Mouse (Mus musculus): ENCODE measurements around the gene Spire2. TPM values are rescaled to one million over a fixed set of nuclear protein-coding genes. Genes with fewer than 3 reads are reported as not detected.

Spire2 gene
- polyA plus RNA-seq, 1 experiment from 2014 or later = 3.4 TPM

- Histone ChIP-seq H3K4me1 (no peaks in the 10 kb centered on the region), H3K9me3 (replicated peaks) (no peaks in the 10 kb centered on the region), H3K4me3 (replicated peaks) (no peak overlapping the region), H3K9ac (no peak overlapping the region), H3K4me2 (replicated peaks) (no peak overlapping the region), H3K27me3 (no peaks in the 10 kb centered on the region), H3K27ac (replicated peaks) (no peak overlapping the region), H3K36me3 (peaks cover 93% of the 10 kb centered on the region)
- WGBS = 65% methylated on average over 9 of the region's 9 CpGs
- ATAC-seq (ENCODE audit: insufficient number of reproducible peaks, low FRiP score, low TSS enrichment, low read depth) = no peak
These were observed 52.5 kb downstream of the Spire2 start for GRCm38 (mm10) chr8:123384883-123385540.

GRCm38 (mm10) chr8:123387041-123387440, 54.5 kb downstream of the Spire2 start:
- no peak overlapping the region for H3K27ac ChIP-seq (replicated peaks)
- no peaks in the 10 kb centered on the region for H3K9me3 ChIP-seq (replicated peaks)
- 79% methylated on average over 3 of the region's 3 CpGs for WGBS
- ATAC-seq (ENCODE audit: insufficient number of reproducible peaks, low FRiP score, low TSS enrichment, low read depth) = no peak
- H3K36me3 ChIP-seq = peaks cover 97% of the 10 kb centered on the region
- H3K27me3 ChIP-seq = no peaks in the 10 kb centered on the region
- H3K4me1 ChIP-seq = no peaks in the 10 kb centered on the region
- no peak overlapping the region for H3K4me2 ChIP-seq (replicated peaks)
- H3K4me3 ChIP-seq (replicated peaks) = no peak overlapping the region
- H3K9ac ChIP-seq = no peak overlapping the region

- Histone ChIP-seq H3K4me3 (replicated peaks) (no peak overlapping the region), H3K27me3 (no peaks in the 10 kb centered on the region), H3K27ac (replicated peaks) (no peak overlapping the region), H3K9ac (no peak overlapping the region), H3K36me3 (peaks cover 97% of the 10 kb centered on the region), H3K4me2 (replicated peaks) (no peak overlapping the region), H3K9me3 (replicated peaks) (no peaks in the 10 kb centered on the region), H3K4me1 (no peaks in the 10 kb centered on the region)
- ATAC-seq (ENCODE audit: insufficient number of reproducible peaks, low FRiP score, low TSS enrichment, low read depth) = no peak
- WGBS = 89% methylated on average over 8 of the region's 8 CpGs
These were observed 55.3 kb downstream of the Spire2 start for GRCm38 (mm10) chr8:123387801-123388200.

GRCm38 (mm10) chr8:123389026-123389425, 56.5 kb downstream of the Spire2 start:
- Histone ChIP-seq H3K9ac (no peak overlapping the region), H3K27me3 (no peaks in the 10 kb centered on the region), H3K9me3 (replicated peaks) (no peaks in the 10 kb centered on the region), H3K36me3 (peaks cover 97% of the 10 kb centered on the region), H3K4me1 (no peaks in the 10 kb centered on the region), H3K27ac (replicated peaks) (no peak overlapping the region), H3K4me3 (replicated peaks) (no peak overlapping the region), H3K4me2 (replicated peaks) (no peak overlapping the region)
- 93% methylated on average over 7 of the region's 7 CpGs for WGBS
- ATAC-seq (ENCODE audit: insufficient number of reproducible peaks, low FRiP score, low TSS enrichment, low read depth) = no peak

- no peaks in the 10 kb centered on the region for H3K4me1 ChIP-seq
- H3K27ac ChIP-seq (replicated peaks) = no peak overlapping the region
- peaks cover 97% of the 10 kb centered on the region for H3K36me3 ChIP-seq
- H3K9me3 ChIP-seq (replicated peaks) = no peaks in the 10 kb centered on the region
- H3K4me2 ChIP-seq (replicated peaks) = no peak overlapping the region
- no peak overlapping the region for H3K4me3 ChIP-seq (replicated peaks)
- 89% methylated on average over 13 of the region's 13 CpGs for WGBS
- no peak for ATAC-seq (ENCODE audit: insufficient number of reproducible peaks, low FRiP score, low TSS enrichment, low read depth)
- no peak overlapping the region for H3K9ac ChIP-seq
- H3K27me3 ChIP-seq = no peaks in the 10 kb centered on the region
These were observed 65.8 kb downstream of the Spire2 start for GRCm38 (mm10) chr8:123398308-123398707.

GRCm38 (mm10) chr8:123401936-123402335, 69.4 kb downstream of the Spire2 start:
- H3K4me2 ChIP-seq (replicated peaks) = no peak overlapping the region
- peaks cover 64% of the 10 kb centered on the region for H3K36me3 ChIP-seq
- H3K9ac ChIP-seq = no peak overlapping the region
- no peak overlapping the region for H3K27ac ChIP-seq (replicated peaks)
- no peak for ATAC-seq (ENCODE audit: insufficient number of reproducible peaks, low FRiP score, low TSS enrichment, low read depth)
- peaks cover 11% of the 10 kb centered on the region for H3K4me1 ChIP-seq
- no peak overlapping the region for H3K4me3 ChIP-seq (replicated peaks)
- no peaks in the 10 kb centered on the region for H3K27me3 ChIP-seq
- WGBS = 92% methylated on average over 9 of the region's 9 CpGs
- H3K9me3 ChIP-seq (replicated peaks) = no peaks in the 10 kb centered on the region

GRCm38 (mm10) chr8:123402730-123403326, 70.3 kb downstream of the Spire2 start:
- Histone ChIP-seq H3K9me3 (replicated peaks) (no peaks in the 10 kb centered on the region), H3K27ac (replicated peaks) (no peak overlapping the region), H3K4me2 (replicated peaks) (no peak overlapping the region), H3K4me1 (peaks cover 14% of the 10 kb centered on the region), H3K27me3 (peaks cover 8% of the 10 kb centered on the region), H3K36me3 (peaks cover 55% of the 10 kb centered on the region), H3K9ac (no peak overlapping the region), H3K4me3 (replicated peaks) (no peak overlapping the region)
- WGBS = 78% methylated on average over 9 of the region's 9 CpGs
- no peak for ATAC-seq (ENCODE audit: insufficient number of reproducible peaks, low FRiP score, low TSS enrichment, low read depth)

- no peak overlapping the region for H3K9ac ChIP-seq
- peaks cover 21% of the 10 kb centered on the region for H3K27me3 ChIP-seq
- no peaks in the 10 kb centered on the region for H3K9me3 ChIP-seq (replicated peaks)
- no peak overlapping the region for H3K4me2 ChIP-seq (replicated peaks)
- H3K27ac ChIP-seq (replicated peaks) = no peak overlapping the region; the same call in 1 of the 2 replicates
- H3K4me1 ChIP-seq = peaks cover 14% of the 10 kb centered on the region
- WGBS = 22% methylated on average over 8 of the region's 8 CpGs
- ATAC-seq (ENCODE audit: insufficient number of reproducible peaks, low FRiP score, low TSS enrichment, low read depth) = no peak
- no peak overlapping the region for H3K4me3 ChIP-seq (replicated peaks)
- H3K36me3 ChIP-seq = peaks cover 38% of the 10 kb centered on the region
These were observed 72.0 kb downstream of the Spire2 start for GRCm38 (mm10) chr8:123404521-123404920.

- H3K36me3 ChIP-seq = peaks cover 17% of the 10 kb centered on the region
- H3K9ac ChIP-seq = no peak within 1 kb of the TSS
- ATAC-seq (ENCODE audit: insufficient number of reproducible peaks, low FRiP score, low TSS enrichment, low read depth) = no peak
- H3K4me1 ChIP-seq = peaks cover 30% of the 10 kb centered on the region
- 6% methylated on average over 4 of the region's 4 CpGs for WGBS
- H3K4me3 ChIP-seq (replicated peaks) = no peak within 1 kb of the TSS
- no peak within 1 kb of the TSS for H3K4me2 ChIP-seq (replicated peaks)
- H3K27ac ChIP-seq (replicated peaks) = no peak within 1 kb of the TSS
- peaks cover 43% of the 10 kb centered on the region for H3K27me3 ChIP-seq
- H3K9me3 ChIP-seq (replicated peaks) = no peaks in the 10 kb centered on the region
These were observed 74.3 kb downstream of the Spire2 start, which contains the start of gene Mc1r for GRCm38 (mm10) chr8:123406786-123407185. Mc1r (plus strand) TSS chr8:123407107.

- WGBS = 87% methylated on average over 13 of the region's 13 CpGs
- no peaks in the 10 kb centered on the region for H3K9me3 ChIP-seq (replicated peaks)
- H3K27me3 ChIP-seq = peaks cover 52% of the 10 kb centered on the region
- H3K36me3 ChIP-seq = peaks cover 10% of the 10 kb centered on the region; the same call in 1 of the 2 replicates
- no peak overlapping the region for H3K27ac ChIP-seq (replicated peaks)
- no peak overlapping the region for H3K9ac ChIP-seq
- peaks cover 37% of the 10 kb centered on the region for H3K4me1 ChIP-seq
- H3K4me3 ChIP-seq (replicated peaks) = no peak overlapping the region
- H3K4me2 ChIP-seq (replicated peaks) = no peak overlapping the region
- ATAC-seq (ENCODE audit: insufficient number of reproducible peaks, low FRiP score, low TSS enrichment, low read depth) = no peak
These were observed 75.1 kb downstream of the Spire2 start for GRCm38 (mm10) chr8:123407612-123408011.

- Histone ChIP-seq H3K4me1 (peaks cover 37% of the 10 kb centered on the region), H3K9ac (no peak overlapping the region), H3K4me3 (replicated peaks) (no peak overlapping the region), H3K27me3 (peaks cover 57% of the 10 kb centered on the region), H3K4me2 (replicated peaks) (no peak overlapping the region), H3K36me3 (no peaks in the 10 kb centered on the region), H3K9me3 (replicated peaks) (no peaks in the 10 kb centered on the region), H3K27ac (replicated peaks) (no peak overlapping the region)
- no peak for ATAC-seq (ENCODE audit: insufficient number of reproducible peaks, low FRiP score, low TSS enrichment, low read depth)
- 65% methylated on average over 9 of the region's 9 CpGs for WGBS
These were observed 76.4 kb downstream of the Spire2 start for GRCm38 (mm10) chr8:123408586-123409544.

Measured in embryonic facial prominence, embryonic 15.5 days (tissue).